Mouse (Mus musculus): ENCODE results near the gene Acads. TPM values are rescaled to one million over a fixed set of nuclear protein-coding genes. Genes with fewer than 3 reads are reported as not detected.
"Not testable (repeated sequence)": the region's sequence is repeated elsewhere in the genome, so short reads cannot be mapped to it uniquely, and the experiment has no call there.

Acads gene
- polyA plus RNA-seq, 1 experiment: 220 TPM

DNA sequence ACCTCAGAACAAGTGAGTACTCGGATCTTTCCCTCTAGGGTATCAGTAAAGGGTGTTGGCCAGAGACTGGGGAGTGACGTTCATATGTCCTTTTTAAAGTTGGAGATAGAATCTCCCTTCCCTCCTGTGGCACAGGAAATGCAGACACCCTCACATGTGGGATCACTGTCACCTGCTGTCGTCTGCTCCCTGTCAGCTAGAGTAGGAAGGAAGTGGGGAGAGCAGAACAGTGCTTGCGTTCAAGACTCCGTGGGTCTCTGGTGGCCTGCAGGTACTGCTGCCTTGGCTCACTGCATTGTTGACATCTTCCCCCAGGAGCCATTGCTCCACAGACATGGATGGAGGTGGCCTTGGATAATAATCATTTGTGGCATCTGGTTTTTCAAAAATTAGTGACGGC lies 35.7 kb downstream of the Acads start:
- Histone ChIP-seq H3K4me3 (ENCODE audit: insufficient read depth, low read depth, low read length) (no peak overlapping the region), H3K4me1 (ENCODE audit: control insufficient read depth, insufficient read depth, low read length) (peaks cover 9% of the 10 kb centered on the region), H3K36me3 (ENCODE audit: control insufficient read depth, insufficient read depth, low read length) (peaks cover 5% of the 10 kb centered on the region), H3K27me3 (replicated peaks; ENCODE audit: control insufficient read depth, insufficient read depth, low read length) (no peaks in the 10 kb centered on the region), H3K27ac (ENCODE audit: insufficient read depth, low read depth, low read length) (no peak overlapping the region)
- TF ChIP-seq POLR2A (IDR thresholded peaks at IDR 0.05; ENCODE audit: low read depth, low read length): no peak
- TF ChIP-seq CTCF (conservative IDR thresholded peaks at IDR 0.05; ENCODE audit: insufficient read depth, insufficient read length, low read depth, low read length): no peak
- 81% methylated on average over 6 of the region's 6 CpGs for WGBS
- DNase-seq: no peak

DNA sequence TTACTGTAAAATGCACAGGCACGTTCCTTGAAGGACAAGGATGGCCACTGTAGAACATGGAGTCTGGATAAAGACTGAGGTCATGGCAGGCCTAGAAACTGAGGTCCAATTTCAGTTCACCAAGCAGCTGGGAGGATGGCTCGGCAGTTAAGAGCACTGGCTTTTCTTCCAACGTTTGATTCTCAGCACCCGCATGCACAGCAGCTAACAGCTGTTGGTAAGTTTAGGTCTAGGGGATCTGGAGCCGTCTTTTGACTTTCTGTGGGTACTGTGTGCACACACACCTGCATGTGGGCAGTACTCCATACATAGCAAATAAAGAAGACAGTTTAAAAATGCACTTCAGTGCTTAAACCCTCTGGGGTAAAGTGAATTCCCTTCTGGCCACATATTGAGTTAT lies 37.5 kb downstream of the Acads start:
- H3K27ac ChIP-seq (ENCODE audit: insufficient read depth, low read depth, low read length): no peak overlapping the region
- no peak overlapping the region for H3K4me3 ChIP-seq (ENCODE audit: insufficient read depth, low read depth, low read length)
- no peak for TF ChIP-seq CTCF (conservative IDR thresholded peaks at IDR 0.05; ENCODE audit: insufficient read depth, insufficient read length, low read depth, low read length)
- TF ChIP-seq POLR2A (IDR thresholded peaks at IDR 0.05; ENCODE audit: low read depth, low read length): no peak
- H3K36me3 ChIP-seq (ENCODE audit: control insufficient read depth, insufficient read depth, low read length): peaks cover 5% of the 10 kb centered on the region
- 70% methylated on average over 5 of the region's 5 CpGs for WGBS
- no peaks in the 10 kb centered on the region for H3K27me3 ChIP-seq (replicated peaks; ENCODE audit: control insufficient read depth, insufficient read depth, low read length)
- DNase-seq: no peak
- peaks cover 9% of the 10 kb centered on the region for H3K4me1 ChIP-seq (ENCODE audit: control insufficient read depth, insufficient read depth, low read length)

DNA sequence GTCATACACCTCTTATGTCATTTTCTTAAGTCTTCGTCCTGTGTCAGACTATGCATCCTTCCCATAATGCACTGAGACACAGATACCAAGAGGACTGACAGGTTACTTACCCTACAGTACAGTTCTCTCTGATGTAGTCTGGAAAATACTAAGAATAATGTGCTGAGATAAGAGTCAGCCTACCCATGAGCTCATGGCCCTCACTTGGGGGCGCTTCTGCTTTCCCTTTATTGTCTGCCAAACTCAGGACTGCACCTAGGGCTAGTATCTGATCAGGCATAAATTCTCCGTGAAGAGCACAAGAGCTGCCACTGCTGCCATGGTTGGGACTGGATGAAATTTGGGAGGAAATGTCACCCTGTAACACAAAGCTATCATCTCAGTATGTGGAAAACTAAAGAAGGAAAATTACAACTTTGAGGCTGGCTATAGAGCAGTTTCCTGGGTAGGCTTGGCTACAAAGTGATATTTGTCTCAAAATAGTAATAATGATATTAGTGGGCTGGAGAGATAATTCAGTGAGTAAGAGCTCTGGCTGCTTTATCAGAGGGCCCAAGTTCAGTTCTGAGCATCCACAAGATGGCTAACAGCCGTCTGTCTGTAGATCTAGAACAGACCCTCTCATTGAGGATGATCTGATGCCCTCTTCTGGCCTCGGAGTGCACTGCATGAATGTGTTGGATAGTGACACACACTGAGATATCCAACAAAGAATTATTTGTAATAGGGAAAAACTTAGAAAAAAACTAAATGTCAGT lies 42.8 kb downstream of the Acads start:
- H3K27ac ChIP-seq (ENCODE audit: insufficient read depth, low read depth, low read length): no peak overlapping the region
- DNase-seq: peak; percentile 69
- no peak overlapping the region for H3K4me3 ChIP-seq (ENCODE audit: insufficient read depth, low read depth, low read length)
- H3K36me3 ChIP-seq (ENCODE audit: control insufficient read depth, insufficient read depth, low read length): no peaks in the 10 kb centered on the region
- WGBS: 60% methylated on average over 5 of the region's 5 CpGs
- peaks cover 17% of the 10 kb centered on the region for H3K4me1 ChIP-seq (ENCODE audit: control insufficient read depth, insufficient read depth, low read length)
- no peak for TF ChIP-seq POLR2A (IDR thresholded peaks at IDR 0.05; ENCODE audit: low read depth, low read length)
- peak; percentile 74 for TF ChIP-seq CTCF (conservative IDR thresholded peaks at IDR 0.05; ENCODE audit: insufficient read depth, insufficient read length, low read depth, low read length)
- no peaks in the 10 kb centered on the region for H3K27me3 ChIP-seq (replicated peaks; ENCODE audit: control insufficient read depth, insufficient read depth, low read length)

DNA sequence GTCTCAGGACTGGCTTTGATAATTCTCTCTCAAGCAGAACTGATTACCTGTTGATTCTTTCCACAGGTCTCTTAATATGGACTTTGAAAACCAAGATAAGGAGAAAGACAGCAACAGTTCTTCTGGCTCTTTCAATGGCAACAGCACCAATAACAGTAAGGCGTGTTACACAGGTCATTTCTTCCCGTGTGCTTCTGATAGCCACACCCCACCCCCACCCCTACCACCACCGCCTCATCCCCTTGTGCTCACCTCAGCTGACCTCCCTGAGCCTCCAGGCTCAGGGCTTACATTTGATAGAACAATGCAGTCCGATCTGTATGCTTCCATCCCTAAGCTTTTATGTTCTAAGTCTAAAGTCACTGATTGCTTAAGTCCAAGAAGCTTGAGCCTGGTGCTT lies 44.4 kb downstream of the Acads start:
- no peaks in the 10 kb centered on the region for H3K36me3 ChIP-seq (ENCODE audit: control insufficient read depth, insufficient read depth, low read length)
- TF ChIP-seq CTCF (conservative IDR thresholded peaks at IDR 0.05; ENCODE audit: insufficient read depth, insufficient read length, low read depth, low read length) (no peak), POLR2A (IDR thresholded peaks at IDR 0.05; ENCODE audit: low read depth, low read length) (no peak)
- 48% methylated on average over 4 of the region's 4 CpGs for WGBS
- H3K27ac ChIP-seq (ENCODE audit: insufficient read depth, low read depth, low read length): no peak overlapping the region
- no peak overlapping the region for H3K4me3 ChIP-seq (ENCODE audit: insufficient read depth, low read depth, low read length)
- no peaks in the 10 kb centered on the region for H3K27me3 ChIP-seq (replicated peaks; ENCODE audit: control insufficient read depth, insufficient read depth, low read length)
- DNase-seq: no peak
- H3K4me1 ChIP-seq (ENCODE audit: control insufficient read depth, insufficient read depth, low read length): peaks cover 14% of the 10 kb centered on the region

DNA sequence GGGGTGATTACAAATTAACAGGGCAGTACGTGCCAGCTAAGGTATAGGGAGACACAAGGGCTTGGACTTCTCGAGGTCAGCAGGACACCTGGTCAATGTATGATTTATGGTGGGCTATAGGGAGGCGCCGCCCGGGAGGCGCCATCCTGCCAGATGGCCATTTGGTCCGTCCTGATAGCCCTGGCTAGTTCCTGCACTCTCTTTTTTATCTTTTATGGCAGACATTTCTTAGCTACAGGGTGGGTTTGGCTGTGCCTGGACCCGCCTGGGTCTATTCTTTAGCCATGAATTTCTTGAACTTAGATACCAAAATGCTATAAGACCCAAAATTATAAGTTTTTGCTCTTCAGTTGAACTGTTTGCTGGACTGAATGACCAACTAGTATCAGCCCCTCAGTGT lies 45.8 kb downstream of the Acads start:
- not testable (repeated sequence) for H3K27ac ChIP-seq (ENCODE audit: insufficient read depth, low read depth, low read length); H3K4me3 ChIP-seq (ENCODE audit: insufficient read depth, low read depth, low read length); DNase-seq; H3K27me3 ChIP-seq (replicated peaks; ENCODE audit: control insufficient read depth, insufficient read depth, low read length); H3K36me3 ChIP-seq (ENCODE audit: control insufficient read depth, insufficient read depth, low read length)
- H3K4me1 ChIP-seq (ENCODE audit: control insufficient read depth, insufficient read depth, low read length): peaks cover 14% of the 10 kb centered on the region
- WGBS: 50% methylated on average over 8 of the region's 8 CpGs

DNA sequence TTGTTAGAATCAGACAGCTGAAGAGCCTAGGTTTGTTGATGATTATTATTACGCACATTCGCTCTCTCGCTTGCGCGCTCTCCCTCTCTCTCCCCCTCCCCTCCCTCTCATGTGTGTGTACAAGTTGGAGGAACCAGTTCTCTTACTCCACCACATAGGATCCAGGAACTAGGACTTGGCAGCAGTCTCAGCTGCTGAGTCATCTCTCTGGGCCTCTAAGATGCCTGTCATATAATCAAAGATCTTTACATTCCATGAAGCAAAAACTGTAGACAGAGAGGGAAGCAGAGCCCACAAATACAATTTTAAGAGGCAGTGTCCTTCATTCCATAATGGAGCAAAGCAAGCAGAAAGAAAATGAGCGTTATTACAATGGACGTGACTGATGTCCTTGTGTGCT lies 47.0 kb downstream of the Acads start:
- 72% methylated on average over 7 of the region's 7 CpGs for WGBS

DNA sequence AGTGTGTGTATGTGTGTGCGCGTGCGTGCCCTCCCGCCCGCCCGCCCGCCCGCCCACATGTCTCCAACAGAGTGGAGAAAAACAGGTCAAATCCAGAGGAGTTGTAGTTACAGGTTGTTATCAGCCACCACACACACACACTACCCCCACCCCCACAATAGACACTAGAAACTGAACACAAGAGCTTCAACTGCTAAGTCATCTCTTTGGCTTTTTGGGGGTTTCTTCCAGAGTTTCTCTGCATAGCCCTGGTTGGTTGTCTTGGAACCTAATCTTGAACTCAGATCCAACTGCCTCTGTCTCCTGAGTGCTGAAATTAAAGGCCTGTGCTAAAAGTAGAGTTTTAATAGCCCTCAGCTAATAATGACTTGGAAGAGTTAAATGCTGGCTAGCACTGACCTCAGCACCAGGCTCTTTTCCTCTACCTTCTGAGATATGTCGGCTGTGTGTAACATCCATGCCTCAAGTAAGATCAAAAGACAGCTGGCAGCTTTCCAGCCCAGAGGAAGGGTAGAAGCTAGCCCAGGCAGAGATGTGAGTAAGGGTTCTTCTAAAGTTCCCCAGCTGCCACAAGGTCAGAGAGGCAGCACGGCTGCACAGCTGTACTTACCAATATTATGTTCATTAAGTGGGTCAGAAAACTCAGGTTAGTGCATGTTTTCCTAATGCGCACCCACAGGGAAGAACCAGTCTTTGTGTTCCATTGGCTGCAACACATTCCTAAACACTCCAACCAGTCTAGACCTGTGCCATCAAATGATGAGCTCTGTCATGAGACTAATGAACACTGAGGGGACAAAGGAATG lies 47.8 kb downstream of the Acads start:
- H3K27ac ChIP-seq (ENCODE audit: insufficient read depth, low read depth, low read length): no peak overlapping the region
- 81% methylated on average over 11 of the region's 11 CpGs for WGBS
- DNase-seq: peak; percentile 31

More for the DNA sequence above, 47.0 kb downstream of the Acads start:
- Histone ChIP-seq H3K27ac (ENCODE audit: insufficient read depth, low read depth, low read length) (no peak overlapping the region), H3K36me3 (ENCODE audit: control insufficient read depth, insufficient read depth, low read length) (no peaks in the 10 kb centered on the region), H3K27me3 (replicated peaks; ENCODE audit: control insufficient read depth, insufficient read depth, low read length) (no peaks in the 10 kb centered on the region), H3K4me3 (ENCODE audit: insufficient read depth, low read depth, low read length) (no peak overlapping the region), H3K4me1 (ENCODE audit: control insufficient read depth, insufficient read depth, low read length) (peaks cover 20% of the 10 kb centered on the region)
- no peak for TF ChIP-seq CTCF (conservative IDR thresholded peaks at IDR 0.05; ENCODE audit: insufficient read depth, insufficient read length, low read depth, low read length)
- no peak for TF ChIP-seq POLR2A (IDR thresholded peaks at IDR 0.05; ENCODE audit: low read depth, low read length)
- peak; percentile 37 for DNase-seq

More for the DNA sequence above, 47.8 kb downstream of the Acads start:
- H3K27me3 ChIP-seq (replicated peaks; ENCODE audit: control insufficient read depth, insufficient read depth, low read length): no peaks in the 10 kb centered on the region
- H3K4me3 ChIP-seq (ENCODE audit: insufficient read depth, low read depth, low read length): no peak overlapping the region
- H3K36me3 ChIP-seq (ENCODE audit: control insufficient read depth, insufficient read depth, low read length): no peaks in the 10 kb centered on the region
- TF ChIP-seq POLR2A (IDR thresholded peaks at IDR 0.05; ENCODE audit: low read depth, low read length) (no peak), CTCF (conservative IDR thresholded peaks at IDR 0.05; ENCODE audit: insufficient read depth, insufficient read length, low read depth, low read length) (no peak)
- peaks cover 20% of the 10 kb centered on the region for H3K4me1 ChIP-seq (ENCODE audit: control insufficient read depth, insufficient read depth, low read length)

All from kidney, adult 2 months (tissue).